Mouse (Mus musculus): ENCODE data around the gene Bicdl1. TPM values are rescaled to one million over a fixed set of nuclear protein-coding genes. Genes with fewer than 3 reads are reported as not detected.

The Bicdl1 gene
- total RNA-seq, 2 experiments from 2014 or later = 118 to 125 TPM

Small RNAs within 50 kb of the gene (microRNA-seq; reads per million reads assigned to microRNA genes)
- 0.53 to 0.67 reads per million in 2 experiments for gene Mir7030

Other genes with a start within 250 kb of the Bicdl1 start
- 10 to 100 TPM; 27.4 to 27.7 TPM for gene Sirt4, start 246.9 kb downstream of the Bicdl1 start, total RNA-seq (2021)
- gene Pxn, start 224.9 kb downstream of the Bicdl1 start, total RNA-seq (2021) = 10 to 100 TPM; 20.8 to 22.1 TPM
- gene Rplp0, start 172.2 kb downstream of the Bicdl1 start, total RNA-seq (2021) = 100 to 1,000 TPM; 286 to 303 TPM
- gene Gcn1l1, start 166.4 kb downstream of the Bicdl1 start, total RNA-seq (2021) = 10 to 100 TPM; 64.0 to 69.7 TPM
- gene Rab35, start 99.7 kb downstream of the Bicdl1 start, total RNA-seq (2021) = 10 to 100 TPM; 85.5 to 86.3 TPM
- 100 to 1,000 TPM; 149 to 175 TPM for gene Cit, start 113.7 kb upstream of the Bicdl1 start, total RNA-seq (2021)

Data from left cerebral cortex, postnatal 14 days (tissue).